Mouse (Mus musculus) kidney, embryonic 15.5 days (tissue): ENCODE data around the gene Tmem229b. TPM values are rescaled to one million over a fixed set of nuclear protein-coding genes. Genes with fewer than 3 reads are reported as not detected.
A peak's percentile ranks its signal among the peaks of the same experiment; 100 is the strongest.

Experiments used
- ATAC-seq: fragments of 200-750 bp; cut with Nextera tagmentation; replicated peaks from 2 replicates; pipeline ENCODE4 v1.8.0; 2017; ENCODE audit warnings: moderate TSS enrichment; ENCODE audit not compliant: low FRiP score
- H3K27ac ChIP-seq: fragments of 300-500 bp; sonication (generic); 2 replicates; pipeline ENCODE4 v1.5.1; 2015; ENCODE audit warnings: mild to moderate bottlenecking, inconsistent platforms
- H3K27me3 ChIP-seq: fragments of 300-500 bp; sonication (generic); 2 replicates; pipeline ENCODE4 v1.6.1; 2015; ENCODE audit warnings: inconsistent platforms
- H3K36me3 ChIP-seq: fragments of 300-500 bp; sonication (generic); 2 replicates; pipeline ENCODE4 v1.6.1; 2015; ENCODE audit warnings: inconsistent platforms
- H3K4me1 ChIP-seq: fragments of 300-500 bp; sonication (generic); 2 replicates; pipeline ENCODE4 v1.6.1; 2015; ENCODE audit warnings: inconsistent platforms
- H3K4me2 ChIP-seq: fragments of 300-500 bp; sonication (generic); 2 replicates; pipeline ENCODE4 v1.6.1; 2015; ENCODE audit warnings: moderate library complexity, mild to moderate bottlenecking, inconsistent platforms
- H3K4me3 ChIP-seq: fragments of 300-500 bp; sonication (generic); replicated peaks from 2 replicates; pipeline ENCODE4 v1.5.1; 2015; ENCODE audit warnings: mild to moderate bottlenecking, inconsistent platforms
- H3K9ac ChIP-seq: fragments of 300-500 bp; sonication (generic); 2 replicates; pipeline ENCODE4 v1.6.1; 2015; ENCODE audit warnings: mild to moderate bottlenecking, inconsistent platforms
- H3K9me3 ChIP-seq: fragments of 300-500 bp; sonication (generic); replicated peaks from 2 replicates; pipeline ENCODE4 v1.6.1; 2016; ENCODE audit warnings: inconsistent platforms
- WGBS: fragments of 180-500 bp; shearing (Covaris S2); methylation state at CpG from one replicate; pipeline ENCODE4 v1.1.7; 2015; ENCODE audit warnings: mixed read lengths; 5-methylcytosine and 5-hydroxymethylcytosine counted together
- polyA plus RNA-seq: library from polyadenylated mRNA; unstranded; fragments of >200 nt; fragmentation: Nextera tagmentation; extraction: Ambion mirVana; gene quantifications from 2 replicates; pipeline ENCODE4 v1.2.1, GENCODE M21; 2015

Gene Tmem229b
- polyA plus RNA-seq, 1 experiment from 2014 or later = 4.5 TPM

DNA sequence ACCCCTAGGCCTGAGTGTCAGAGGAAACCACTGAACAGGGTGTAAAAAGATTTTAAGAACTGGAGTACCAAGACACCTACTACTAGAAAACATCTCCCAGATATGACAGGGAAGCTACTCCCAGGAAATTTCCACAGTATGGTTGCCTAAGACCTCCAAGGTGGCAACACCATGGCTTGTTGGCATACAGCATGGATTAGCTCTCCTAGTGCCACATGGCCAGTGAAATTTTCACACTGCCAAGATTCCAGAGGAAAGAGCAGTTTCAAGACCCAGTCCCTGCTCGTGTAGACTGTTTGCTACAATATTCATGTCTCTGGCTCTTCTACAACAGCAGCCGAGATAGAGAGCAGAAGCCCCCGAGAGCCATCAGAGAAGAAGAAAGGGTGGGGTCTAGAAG, 4.4 kb downstream of the Tmem229b start:
- Histone ChIP-seq H3K36me3 (no peaks in the 10 kb centered on the region), H3K27ac (no peak overlapping the region), H3K4me2 (no peak overlapping the region), H3K4me1 (peaks cover 10% of the 10 kb centered on the region; the same call in 1 of the 2 replicates), H3K9me3 (no peaks in the 10 kb centered on the region), H3K9ac (no peak overlapping the region), H3K27me3 (peaks cover 23% of the 10 kb centered on the region), H3K4me3 (no peak overlapping the region)
- no peak for ATAC-seq
- WGBS = 86% methylated on average over 3 of the region's 3 CpGs

DNA sequence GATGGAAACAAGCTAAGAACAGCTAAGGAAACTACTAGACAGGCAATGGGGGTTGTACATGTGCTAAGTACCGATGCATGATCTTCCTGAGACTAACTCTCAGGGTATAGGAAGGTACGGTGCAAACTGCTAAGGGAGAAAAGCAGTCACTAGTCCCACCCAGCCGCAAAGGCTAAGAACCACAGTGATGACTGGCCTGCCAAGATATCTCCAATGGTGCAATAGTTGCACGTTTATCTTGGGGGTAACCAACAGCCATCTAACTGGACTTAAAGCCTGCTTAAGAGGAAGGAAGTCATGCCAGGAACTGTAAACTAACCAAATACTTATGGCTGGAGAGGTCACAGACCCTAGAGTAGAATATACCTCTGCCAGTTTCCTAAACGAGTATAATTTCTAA, 5.0 kb downstream of the Tmem229b start:
- Histone ChIP-seq H3K9me3 (no peaks in the 10 kb centered on the region), H3K27ac (no peak overlapping the region), H3K36me3 (no peaks in the 10 kb centered on the region), H3K4me2 (no peak overlapping the region), H3K9ac (no peak overlapping the region), H3K27me3 (peaks cover 23% of the 10 kb centered on the region), H3K4me1 (peaks cover 9% of the 10 kb centered on the region; the same call in 1 of the 2 replicates), H3K4me3 (no peak overlapping the region)
- 85% methylated on average over 5 of the region's 5 CpGs for WGBS
- no peak for ATAC-seq

DNA sequence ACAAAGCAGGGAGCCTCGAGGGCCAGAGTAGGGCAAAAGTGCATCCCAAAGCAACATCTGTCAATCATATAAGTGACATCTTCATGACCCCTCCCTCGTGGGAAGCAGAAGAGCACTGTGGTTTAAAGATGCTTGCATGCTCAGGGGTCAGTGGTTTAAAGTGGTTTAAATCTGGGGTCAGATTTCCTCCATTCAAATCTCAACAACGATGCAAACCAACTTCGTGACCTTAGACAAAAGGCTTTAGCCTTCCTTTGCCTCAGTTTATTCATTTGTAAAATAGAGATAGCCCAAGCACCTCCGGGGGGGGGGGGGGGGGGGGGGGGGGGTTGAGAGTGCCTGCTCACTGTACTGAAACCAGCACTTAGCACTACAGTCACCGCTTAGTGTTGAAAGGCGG, 10.7 kb downstream of the Tmem229b start:
- Histone ChIP-seq H3K4me3 (no peak overlapping the region), H3K27ac (no peak overlapping the region), H3K9me3 (no peaks in the 10 kb centered on the region), H3K9ac (no peak overlapping the region), H3K4me1 (0 out of 2 replicates have a peak, but pooled peaks cover 3% of the 10 kb centered on the region), H3K36me3 (no peaks in the 10 kb centered on the region), H3K27me3 (no peaks in the 10 kb centered on the region), H3K4me2 (no peak overlapping the region)
- ATAC-seq = no peak
- 27% methylated on average over 7 of the region's 7 CpGs for WGBS

DNA sequence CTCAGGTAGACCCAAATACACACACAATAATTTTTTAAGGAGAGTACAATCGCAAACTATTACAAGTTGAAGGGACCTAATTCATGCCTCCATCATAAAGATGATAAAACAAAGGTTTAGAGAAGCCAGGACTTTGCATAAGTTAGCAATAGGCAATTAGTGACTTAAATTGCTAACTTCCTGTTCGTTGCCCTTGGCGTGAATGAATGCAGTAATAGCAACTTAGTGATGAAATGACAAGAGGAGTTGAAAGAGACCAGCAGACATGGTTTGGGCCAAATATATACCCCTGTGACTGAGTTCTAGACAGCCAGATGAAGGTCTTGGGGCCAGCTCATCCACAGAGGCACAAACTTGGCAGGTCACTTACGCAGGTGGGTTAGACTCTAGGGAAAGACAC, 11.2 kb downstream of the Tmem229b start:
- Histone ChIP-seq H3K36me3 (no peaks in the 10 kb centered on the region), H3K27me3 (no peaks in the 10 kb centered on the region), H3K4me1 (0 out of 2 replicates have a peak, but pooled peaks cover 3% of the 10 kb centered on the region), H3K4me2 (no peak overlapping the region), H3K9me3 (no peaks in the 10 kb centered on the region), H3K9ac (no peak overlapping the region), H3K4me3 (no peak overlapping the region), H3K27ac (no peak overlapping the region)
- WGBS = 82% methylated on average over 4 of the region's 4 CpGs
- no peak for ATAC-seq

DNA sequence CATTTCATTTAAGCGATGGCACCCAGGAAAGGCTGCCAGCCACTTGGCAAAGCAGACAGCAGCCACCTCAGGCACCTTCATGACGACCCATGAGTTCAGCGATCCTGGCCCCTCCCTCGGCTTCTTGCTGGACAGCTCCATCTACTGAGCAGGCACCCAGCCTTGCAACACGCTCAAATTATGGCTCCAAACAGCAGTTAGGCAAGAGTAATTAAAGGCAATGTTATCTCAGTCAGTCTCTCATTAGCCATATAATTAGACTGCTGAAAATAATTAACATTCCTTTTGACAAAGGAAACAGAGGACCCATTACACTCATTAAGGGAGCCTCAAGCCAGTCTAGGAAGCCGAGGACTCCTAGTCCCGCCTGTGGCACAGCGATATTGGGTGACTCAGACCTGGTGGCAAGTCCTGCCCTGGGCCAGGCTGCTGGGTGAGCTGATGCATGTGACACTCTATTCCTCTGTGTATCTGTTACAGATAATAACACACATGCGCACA, 19.8 kb downstream of the Tmem229b start:
- Histone ChIP-seq H3K4me1 (no peaks in the 10 kb centered on the region), H3K4me3 (no peak overlapping the region), H3K4me2 (no peak overlapping the region), H3K9me3 (no peaks in the 10 kb centered on the region), H3K27me3 (no peaks in the 10 kb centered on the region), H3K9ac (no peak overlapping the region), H3K36me3 (no peaks in the 10 kb centered on the region), H3K27ac (no peak overlapping the region)
- WGBS = 43% methylated on average over 9 of the region's 9 CpGs
- 0 out of 2 replicates have a peak, but pooled peaks have one; percentile 15 for ATAC-seq

DNA sequence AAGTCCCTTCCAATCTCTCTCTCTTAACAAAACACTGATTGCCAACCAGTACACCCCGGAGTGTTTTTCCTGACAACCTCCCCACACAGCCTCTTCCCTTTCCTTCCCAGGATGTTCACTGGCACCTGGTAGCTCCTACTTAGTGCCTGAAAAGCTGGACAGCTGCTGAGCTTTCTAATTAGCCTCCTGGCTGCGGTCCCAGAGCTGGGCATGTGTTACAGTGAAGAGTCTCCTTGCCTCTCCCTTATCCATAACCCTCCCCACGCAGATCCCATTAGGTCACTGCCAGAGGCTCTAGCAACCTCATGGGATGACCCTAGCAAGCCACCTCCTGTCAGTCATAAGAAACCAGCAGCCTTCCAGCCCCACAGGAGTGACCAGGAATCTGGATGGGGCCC, 23.4 kb downstream of the Tmem229b start:
- H3K9me3 ChIP-seq = no peaks in the 10 kb centered on the region
- H3K9ac ChIP-seq = no peak overlapping the region
- H3K4me1 ChIP-seq = no peaks in the 10 kb centered on the region
- H3K27ac ChIP-seq = no peak overlapping the region
- no peaks in the 10 kb centered on the region for H3K36me3 ChIP-seq
- no peak overlapping the region for H3K4me3 ChIP-seq
- 65% methylated on average over 3 of the region's 3 CpGs for WGBS
- no peaks in the 10 kb centered on the region for H3K27me3 ChIP-seq
- ATAC-seq = no peak
- no peak overlapping the region for H3K4me2 ChIP-seq

DNA sequence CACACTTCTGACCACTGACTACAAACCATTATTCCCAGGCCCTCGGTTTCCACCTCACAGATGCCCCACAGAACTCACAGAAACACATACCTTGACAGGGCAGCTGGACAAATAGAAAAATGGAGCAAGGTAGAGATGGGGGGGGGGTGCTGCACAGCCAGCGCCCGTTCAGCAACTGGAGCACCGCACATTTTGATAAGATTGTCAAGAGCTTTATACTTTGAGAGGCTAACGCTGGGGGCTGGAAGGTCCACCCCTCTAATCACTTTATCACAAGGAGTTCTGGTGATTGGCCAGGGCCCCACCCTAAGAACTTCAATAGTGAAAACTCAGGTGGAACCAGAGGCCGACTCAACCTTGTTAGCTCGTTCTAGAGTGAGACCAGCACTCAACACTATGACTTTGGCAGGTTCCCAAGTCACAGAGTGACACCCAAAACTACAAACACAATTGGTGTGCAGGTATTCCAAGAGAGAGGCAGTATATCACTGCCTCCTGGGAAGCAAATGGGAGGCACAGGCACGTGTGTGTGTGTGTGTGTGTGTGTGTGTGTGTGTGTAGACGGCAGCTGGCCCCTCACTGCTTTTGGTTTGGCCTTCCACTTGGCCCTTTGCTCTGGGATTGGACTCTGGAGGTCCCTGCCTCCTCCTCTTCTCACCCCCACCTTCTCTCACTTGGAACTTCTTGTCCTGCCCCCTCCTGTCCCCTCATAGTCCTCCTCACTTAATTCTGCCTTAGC, 24.0 kb downstream of the Tmem229b start:
- 64% methylated on average over 9 of the region's 9 CpGs for WGBS
- no peak; the same call in 1 of the 2 replicates for ATAC-seq
- Histone ChIP-seq H3K4me1 (no peaks in the 10 kb centered on the region), H3K9ac (no peak overlapping the region), H3K9me3 (no peaks in the 10 kb centered on the region), H3K36me3 (no peaks in the 10 kb centered on the region), H3K27ac (no peak overlapping the region), H3K27me3 (no peaks in the 10 kb centered on the region), H3K4me2 (no peak overlapping the region), H3K4me3 (no peak overlapping the region)

DNA sequence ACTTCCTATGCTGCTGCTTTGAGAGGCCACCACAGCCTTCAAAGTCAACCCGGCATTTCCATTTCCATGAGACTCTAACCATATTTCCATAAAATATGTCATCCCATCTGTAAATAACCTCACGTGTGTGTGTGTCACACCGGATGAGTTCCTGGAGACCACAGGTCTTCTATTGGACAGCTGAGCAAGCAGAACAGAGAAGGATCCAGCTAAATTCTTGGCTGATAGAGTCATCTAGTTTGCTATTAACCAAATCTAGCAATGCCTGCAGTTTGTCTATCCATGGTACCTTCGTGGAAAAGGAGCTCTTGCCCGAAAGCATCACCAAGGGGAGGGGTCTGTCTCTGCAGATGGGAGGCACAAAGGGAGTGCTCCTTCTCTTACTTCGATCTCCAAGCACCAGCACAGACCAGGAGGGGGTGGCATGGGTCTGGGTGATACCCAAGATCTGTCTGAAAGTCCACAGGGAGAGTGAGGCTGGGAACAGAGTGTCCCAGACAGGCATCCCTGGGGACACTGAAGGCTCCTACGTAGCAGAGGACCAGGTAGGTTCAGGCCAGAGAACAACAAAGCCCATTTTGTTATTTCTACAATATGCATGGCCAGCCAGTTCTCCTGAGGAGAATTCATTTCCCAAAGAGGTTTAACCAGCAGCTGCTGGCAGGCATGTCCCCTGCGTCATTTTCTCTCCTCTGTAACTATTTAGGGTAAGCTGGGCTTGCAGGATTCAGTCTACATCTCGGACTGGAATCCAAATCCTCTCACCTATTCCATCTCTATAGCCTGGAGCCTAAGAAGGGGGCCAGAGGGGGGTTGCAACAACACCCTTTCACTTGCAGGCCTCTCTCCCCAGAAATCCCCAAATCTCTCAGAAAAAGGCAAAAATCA, 25.2 kb downstream of the Tmem229b start:
- Histone ChIP-seq H3K4me2 (no peak overlapping the region), H3K27me3 (no peaks in the 10 kb centered on the region), H3K9ac (no peak overlapping the region), H3K9me3 (no peaks in the 10 kb centered on the region), H3K4me1 (no peaks in the 10 kb centered on the region), H3K4me3 (no peak overlapping the region), H3K36me3 (no peaks in the 10 kb centered on the region), H3K27ac (no peak overlapping the region)
- 68% methylated on average over 9 of the region's 9 CpGs for WGBS
- ATAC-seq = 0 out of 2 replicates have a peak, but pooled peaks have one; percentile 25

DNA sequence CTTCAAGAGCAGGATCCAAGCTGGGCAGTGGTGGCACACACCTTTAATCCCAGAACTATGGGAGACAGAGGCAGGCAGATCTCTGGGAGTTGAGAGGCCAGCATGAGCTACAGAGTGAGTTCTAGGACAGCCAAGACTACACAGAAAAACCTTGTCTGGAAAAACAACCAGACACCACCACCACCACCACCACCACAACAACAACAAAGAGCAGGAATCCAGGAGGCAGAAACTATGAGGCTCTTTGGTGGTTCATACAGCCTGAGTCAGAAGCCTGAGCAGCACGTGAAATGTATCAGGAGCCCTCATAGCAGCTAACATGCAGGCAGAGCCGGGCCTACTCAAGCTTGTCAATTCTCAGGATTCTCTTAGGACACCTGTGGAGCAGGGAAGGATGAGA, 26.3 kb downstream of the Tmem229b start:
- Histone ChIP-seq H3K4me3 (no peak overlapping the region), H3K27me3 (no peaks in the 10 kb centered on the region), H3K4me2 (no peak overlapping the region), H3K4me1 (no peaks in the 10 kb centered on the region), H3K36me3 (no peaks in the 10 kb centered on the region), H3K27ac (no peak overlapping the region), H3K9me3 (no peaks in the 10 kb centered on the region), H3K9ac (no peak overlapping the region)
- WGBS = 75% methylated on average over 2 of the region's 2 CpGs
- no peak for ATAC-seq

DNA sequence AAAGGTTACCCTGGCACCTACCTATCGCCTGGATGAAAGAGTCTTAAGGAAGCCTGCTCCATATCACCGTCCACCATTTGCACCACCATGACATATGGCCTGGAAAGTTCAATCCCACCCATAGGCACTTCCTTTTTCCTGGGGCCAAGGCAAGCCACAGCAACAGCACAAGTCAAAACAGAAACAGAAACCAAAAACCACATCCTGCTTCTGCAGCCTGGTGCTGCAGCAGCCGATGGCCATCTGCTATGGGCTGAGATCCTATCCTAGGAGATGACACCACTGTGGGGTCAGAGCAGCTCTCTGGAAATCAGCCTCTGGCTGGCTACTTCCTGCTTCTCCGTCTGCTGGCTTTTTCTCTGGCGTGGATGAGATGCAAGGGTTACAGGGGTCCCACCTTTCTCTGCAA, 26.7 kb downstream of the Tmem229b start:
- no peak for ATAC-seq
- no peak overlapping the region for H3K4me3 ChIP-seq
- H3K4me1 ChIP-seq = no peaks in the 10 kb centered on the region
- H3K9me3 ChIP-seq = no peaks in the 10 kb centered on the region
- H3K36me3 ChIP-seq = no peaks in the 10 kb centered on the region
- H3K9ac ChIP-seq = no peak overlapping the region
- 68% methylated on average over 5 of the region's 5 CpGs for WGBS
- no peaks in the 10 kb centered on the region for H3K27me3 ChIP-seq
- no peak overlapping the region for H3K27ac ChIP-seq
- no peak overlapping the region for H3K4me2 ChIP-seq

DNA sequence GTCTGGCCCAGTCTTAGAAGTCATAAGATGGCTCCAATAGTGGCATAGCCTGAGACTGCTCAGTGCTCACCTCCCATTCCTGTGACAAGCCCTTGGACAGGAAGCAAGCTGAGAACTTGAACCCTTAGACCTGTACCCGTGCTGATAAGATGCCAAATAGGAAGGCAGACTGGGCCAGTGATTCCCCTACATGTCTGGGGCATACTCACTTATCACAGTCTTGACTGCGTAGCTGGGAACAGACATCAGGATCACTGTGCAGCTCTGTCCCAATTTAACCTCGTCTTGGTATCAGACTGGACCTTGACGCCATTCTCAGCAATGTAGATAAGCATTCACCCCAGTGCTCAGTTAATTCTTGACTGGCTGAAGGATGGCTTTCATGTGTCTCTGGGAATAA, 29.9 kb downstream of the Tmem229b start:
- WGBS = 90% methylated on average over 4 of the region's 4 CpGs
- Histone ChIP-seq H3K4me3 (no peak overlapping the region), H3K27ac (no peak overlapping the region), H3K36me3 (no peaks in the 10 kb centered on the region), H3K4me1 (no peaks in the 10 kb centered on the region), H3K4me2 (no peak overlapping the region), H3K9me3 (no peaks in the 10 kb centered on the region), H3K9ac (no peak overlapping the region), H3K27me3 (no peaks in the 10 kb centered on the region)
- ATAC-seq = no peak

DNA sequence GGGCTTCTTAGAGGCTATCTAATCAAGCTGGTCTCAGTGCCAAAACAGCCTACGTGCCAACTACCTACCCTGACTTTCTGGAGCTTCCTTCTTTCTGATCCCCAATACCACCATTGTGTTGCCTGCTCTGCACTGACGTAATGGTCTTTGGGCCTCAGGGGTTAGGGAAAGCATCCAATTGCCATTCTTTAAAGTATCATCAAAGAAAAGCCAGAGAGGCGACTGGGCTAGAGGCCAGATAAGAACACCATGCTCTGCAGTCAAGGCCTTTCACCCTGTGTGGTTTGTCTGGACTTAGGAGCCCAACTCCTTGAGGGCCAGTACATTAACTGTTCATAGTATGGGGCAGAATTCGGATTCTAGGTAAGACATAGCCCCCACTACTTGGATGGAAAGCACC, 30.3 kb downstream of the Tmem229b start:
- no peak overlapping the region for H3K4me2 ChIP-seq
- ATAC-seq = no peak
- H3K4me1 ChIP-seq = no peaks in the 10 kb centered on the region
- no peaks in the 10 kb centered on the region for H3K27me3 ChIP-seq
- H3K9ac ChIP-seq = no peak overlapping the region
- no peaks in the 10 kb centered on the region for H3K9me3 ChIP-seq
- 77% methylated on average over 4 of the region's 4 CpGs for WGBS
- H3K36me3 ChIP-seq = no peaks in the 10 kb centered on the region
- no peak overlapping the region for H3K4me3 ChIP-seq
- H3K27ac ChIP-seq = no peak overlapping the region
